Mouse (Mus musculus) cortical plate, adult 2 months (tissue): ENCODE data around the gene Ipo11. TPM values are rescaled to one million over a fixed set of nuclear protein-coding genes. Genes with fewer than 3 reads are reported as not detected.

Experiments used
- H3K27ac ChIP-seq: fragments of 200-500 bp; 2 replicates; pipeline ENCODE4 v1.5.1; 2012; ENCODE audit warnings: low read length, control low read depth, inconsistent platforms; ENCODE audit not compliant: insufficient read depth
- H3K4me1 ChIP-seq: fragments of 200-500 bp; 2 replicates; pipeline ENCODE4 v1.6.1; 2011; ENCODE audit warnings: low read length; ENCODE audit not compliant: control insufficient read depth, insufficient read depth
- H3K4me3 ChIP-seq: fragments of 200-500 bp; 2 replicates; pipeline ENCODE4 v1.5.1; 2011; ENCODE audit warnings: mild to moderate bottlenecking, low read length, control low read depth; ENCODE audit not compliant: insufficient read depth
- CTCF ChIP-seq: fragments of 200-500 bp; IDR thresholded peaks from 2 replicates; pipeline ENCODE4 v1.5.1; 2011; ENCODE audit warnings: mild to moderate bottlenecking, control low read depth, low read length; ENCODE audit not compliant: insufficient read depth; ENCODE audit errors: extremely low read depth
- POLR2A ChIP-seq: fragments of 200-500 bp; IDR thresholded peaks from 2 replicates; pipeline ENCODE4 v1.6.1; 2011; ENCODE audit warnings: mild to moderate bottlenecking, low read length, control low read depth; ENCODE audit not compliant: insufficient read depth; ENCODE audit errors: extremely low read depth
- polyA plus RNA-seq: library from polyadenylated mRNA; depleted of rRNA; stranded (reverse); fragments of >200 nt; gene quantifications from 2 replicates; pipeline ENCODE4 v1.2.3, GENCODE M21; 2012; rRNA removed

Ipo11 gene
- polyA plus RNA-seq, 1 experiment, result 45.6 TPM

DNA sequence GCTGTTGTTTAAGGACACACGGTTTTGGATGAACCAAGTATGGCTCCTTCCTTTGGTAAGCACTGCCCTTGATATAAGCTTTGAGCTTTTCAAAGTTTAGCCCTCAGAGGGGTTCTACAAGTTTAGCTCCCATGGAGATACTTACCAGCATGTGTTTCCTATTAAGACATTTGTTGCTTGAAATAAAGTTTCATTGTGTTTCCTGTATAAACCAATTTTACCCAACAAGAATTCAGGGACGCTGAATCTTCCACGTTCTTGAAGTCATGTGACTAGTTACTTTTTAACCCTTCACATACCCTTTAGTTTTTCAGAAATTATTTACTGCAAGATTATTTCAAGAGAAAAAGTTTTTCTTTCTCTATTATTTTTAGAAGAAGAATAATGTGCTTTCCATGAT lies 138.7 kb downstream of the Ipo11 start:
- TF ChIP-seq CTCF, result no peak
- TF ChIP-seq POLR2A, result no peak
- Histone ChIP-seq H3K4me1 (no peaks in the 10 kb centered on the region), H3K27ac (no peak overlapping the region)

DNA sequence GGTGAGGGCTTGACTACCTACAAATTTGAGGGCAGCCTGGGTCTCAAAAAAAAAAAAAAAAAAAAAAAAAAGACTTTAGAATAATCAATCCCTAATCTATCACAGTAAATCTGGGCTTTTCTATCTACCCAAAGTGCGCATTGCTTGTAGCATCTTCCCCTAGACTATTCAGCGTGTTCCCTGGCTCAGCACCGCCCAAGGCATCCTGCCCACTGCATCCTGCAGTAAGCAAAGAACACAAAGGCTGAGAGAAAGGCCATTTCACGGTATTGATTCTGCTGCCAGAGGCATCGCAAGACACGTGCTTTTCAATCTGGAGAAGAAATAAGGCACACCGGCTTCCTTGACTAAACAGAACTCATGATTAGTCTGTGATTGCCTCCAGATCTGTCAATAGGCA lies 147.9 kb downstream of the Ipo11 start:
- H3K27ac ChIP-seq, result no peak overlapping the region
- H3K4me1 ChIP-seq, result no peaks in the 10 kb centered on the region
- H3K4me3 ChIP-seq, result no peak overlapping the region
- TF ChIP-seq POLR2A (no peak), CTCF (no peak)

More for the DNA sequence above, 138.7 kb downstream of the Ipo11 start:
- H3K4me3 ChIP-seq, result no peak overlapping the region

DNA sequence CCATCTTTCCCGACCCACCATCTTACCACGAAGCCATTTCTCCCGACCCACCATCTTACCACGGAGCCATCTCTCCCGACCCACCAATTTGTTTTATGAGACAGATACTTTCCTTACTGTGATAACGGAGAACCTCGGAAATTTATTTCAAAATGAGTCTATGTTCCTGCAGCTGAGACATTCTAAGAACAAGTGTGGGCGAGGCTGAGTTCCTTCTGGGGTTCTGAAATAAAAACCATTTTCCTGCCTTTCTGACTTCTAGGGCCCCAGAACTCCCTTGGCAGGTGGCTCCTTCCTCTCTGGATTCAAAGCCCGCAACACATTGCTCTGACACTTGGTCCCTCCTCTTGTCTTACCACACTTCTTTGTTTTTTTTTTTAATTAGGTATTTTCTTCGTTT lies 168.0 kb downstream of the Ipo11 start:
- TF ChIP-seq POLR2A (no peak), CTCF (no peak)
- H3K4me1 ChIP-seq, result no peaks in the 10 kb centered on the region
- H3K4me3 ChIP-seq, result no peak overlapping the region
- no peak overlapping the region for H3K27ac ChIP-seq

DNA sequence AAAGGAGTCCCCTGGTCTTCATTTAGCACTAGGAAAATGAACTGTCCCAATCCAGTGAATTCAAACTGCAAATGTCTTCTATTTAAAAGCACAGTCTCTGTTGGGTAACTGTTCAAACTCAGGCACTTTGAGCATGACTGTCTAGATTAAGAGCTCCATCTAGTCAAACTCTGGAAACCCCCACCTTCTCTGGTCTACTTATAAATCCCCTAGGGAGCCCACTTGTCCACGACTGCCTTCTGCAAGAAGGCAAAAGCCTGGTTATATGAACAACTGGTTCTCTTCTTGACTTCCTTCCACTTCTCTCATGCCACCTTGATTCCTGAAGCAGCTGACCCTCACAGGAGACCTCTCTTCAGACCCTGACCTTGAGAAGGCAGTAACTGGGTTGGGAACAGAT lies 174.1 kb downstream of the Ipo11 start:
- no peaks in the 10 kb centered on the region for H3K4me1 ChIP-seq
- H3K27ac ChIP-seq, result no peak overlapping the region
- no peak for TF ChIP-seq POLR2A
- no peak for TF ChIP-seq CTCF
- H3K4me3 ChIP-seq, result no peak overlapping the region

DNA sequence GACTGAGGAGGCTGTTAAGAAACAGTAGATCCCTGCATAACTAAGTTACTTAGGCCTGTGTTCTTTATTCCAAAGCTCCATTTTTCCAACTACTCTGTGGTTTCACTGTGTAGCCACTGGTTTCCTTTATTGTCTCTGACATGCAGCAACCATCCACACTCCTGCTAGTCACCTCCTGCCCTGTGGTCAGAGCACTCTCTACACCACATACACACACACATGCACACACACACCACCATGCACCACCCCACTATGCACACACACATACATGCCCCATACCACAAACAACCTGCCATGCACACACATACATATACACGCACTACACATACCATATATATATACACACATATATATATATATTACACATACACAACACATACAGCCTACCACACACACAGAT lies 175.1 kb downstream of the Ipo11 start:
- Histone ChIP-seq H3K27ac (no peak overlapping the region), H3K4me1 (no peaks in the 10 kb centered on the region), H3K4me3 (no peak overlapping the region)
- TF ChIP-seq POLR2A (no peak), CTCF (no peak)

DNA sequence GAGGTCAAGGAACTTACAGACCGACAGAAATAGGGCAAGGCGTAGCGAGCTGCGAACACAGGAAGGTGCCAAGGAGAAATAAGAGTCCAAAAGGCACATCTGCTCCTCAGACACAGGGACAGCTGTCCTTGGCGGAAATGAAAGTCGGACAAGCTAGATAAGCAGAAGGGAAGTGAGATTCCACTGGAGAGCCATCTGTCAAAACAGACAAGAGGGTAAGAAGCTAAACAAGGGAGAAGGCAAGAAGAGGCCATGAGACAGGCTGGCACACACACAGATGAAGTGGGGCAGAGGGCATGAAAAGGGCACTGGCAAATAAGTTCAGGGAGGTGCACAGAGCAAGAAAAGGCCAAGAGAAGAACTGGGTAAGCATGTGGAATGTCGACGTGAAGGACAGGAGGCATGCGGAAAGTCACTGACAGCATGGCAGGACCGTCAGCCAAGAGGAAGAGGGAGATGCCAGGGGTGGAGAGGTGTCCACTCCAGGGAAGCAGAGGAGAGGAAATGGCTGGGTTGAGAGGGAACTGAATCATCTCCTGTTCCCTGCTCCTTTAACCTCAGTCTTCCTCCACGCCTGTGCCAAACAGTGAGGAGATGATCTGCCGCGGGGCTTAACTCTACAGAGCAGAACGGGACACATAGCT lies 176.4 kb downstream of the Ipo11 start:
- no peak for TF ChIP-seq CTCF
- TF ChIP-seq POLR2A, result no peak
- no peak overlapping the region for H3K27ac ChIP-seq
- no peak overlapping the region for H3K4me3 ChIP-seq
- H3K4me1 ChIP-seq, result no peaks in the 10 kb centered on the region

DNA sequence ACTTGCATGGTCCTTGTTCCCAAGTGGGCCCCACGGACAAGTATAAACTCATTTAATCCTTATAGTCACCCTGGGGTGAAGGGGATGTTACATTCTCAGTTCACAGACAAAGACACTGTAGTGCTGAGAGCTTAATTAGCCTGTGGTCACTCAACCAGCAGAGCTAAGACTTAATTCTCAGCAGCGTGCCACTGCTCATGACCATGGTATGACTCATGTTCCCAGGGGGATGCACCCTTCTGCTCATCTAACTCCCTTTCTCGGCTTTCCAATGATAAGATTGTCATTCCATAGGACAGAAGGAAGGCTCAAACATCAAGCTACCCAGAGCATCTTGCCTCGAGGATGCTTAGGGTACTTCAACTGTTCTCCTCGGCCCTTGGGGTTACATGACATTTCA lies 180.9 kb downstream of the Ipo11 start:
- TF ChIP-seq POLR2A (no peak), CTCF (no peak)
- Histone ChIP-seq H3K4me1 (no peaks in the 10 kb centered on the region), H3K4me3 (no peak overlapping the region), H3K27ac (no peak overlapping the region)

DNA sequence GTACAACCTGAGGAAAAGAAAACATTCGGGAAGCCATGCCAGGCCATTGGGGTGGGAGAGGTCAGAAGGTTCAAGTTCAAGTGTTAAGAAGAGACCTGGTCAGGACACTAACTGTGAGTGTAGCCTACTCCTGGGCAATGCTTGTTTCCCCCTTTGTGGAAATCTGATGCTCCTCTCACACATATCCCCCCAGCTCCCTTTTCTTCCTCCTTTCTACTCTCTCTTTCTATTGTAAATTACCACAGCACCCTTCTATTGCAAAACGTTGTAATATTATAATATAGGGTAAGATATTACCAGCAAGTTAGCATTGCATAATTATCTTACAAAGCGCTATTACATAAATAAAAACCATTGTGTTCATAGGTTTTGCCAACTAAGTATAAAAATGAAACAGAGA lies 182.5 kb downstream of the Ipo11 start:
- TF ChIP-seq CTCF (no peak), POLR2A (no peak)
- no peaks in the 10 kb centered on the region for H3K4me1 ChIP-seq
- no peak overlapping the region for H3K27ac ChIP-seq
- no peak overlapping the region for H3K4me3 ChIP-seq

DNA sequence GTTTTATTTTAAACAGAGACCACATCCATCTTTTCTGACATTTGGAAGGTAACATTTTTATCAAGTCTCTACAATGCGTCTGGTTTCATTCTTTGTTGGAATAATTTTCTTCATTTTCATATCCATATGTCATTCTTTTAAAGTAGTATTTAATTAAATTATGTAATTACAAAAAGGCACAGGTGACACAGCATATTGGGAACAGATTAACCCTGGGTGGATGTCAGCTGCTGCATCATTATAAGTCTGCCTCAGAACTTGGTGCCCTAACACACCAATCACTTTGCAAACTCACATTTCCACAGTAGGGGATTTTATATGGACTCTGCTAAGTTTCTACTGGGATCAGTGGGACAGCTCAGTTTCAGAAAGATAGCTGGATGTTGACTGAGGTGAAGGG lies 184.8 kb downstream of the Ipo11 start:
- Histone ChIP-seq H3K4me1 (no peaks in the 10 kb centered on the region), H3K4me3 (no peak overlapping the region), H3K27ac (no peak overlapping the region)
- TF ChIP-seq POLR2A, result no peak
- TF ChIP-seq CTCF, result no peak

DNA sequence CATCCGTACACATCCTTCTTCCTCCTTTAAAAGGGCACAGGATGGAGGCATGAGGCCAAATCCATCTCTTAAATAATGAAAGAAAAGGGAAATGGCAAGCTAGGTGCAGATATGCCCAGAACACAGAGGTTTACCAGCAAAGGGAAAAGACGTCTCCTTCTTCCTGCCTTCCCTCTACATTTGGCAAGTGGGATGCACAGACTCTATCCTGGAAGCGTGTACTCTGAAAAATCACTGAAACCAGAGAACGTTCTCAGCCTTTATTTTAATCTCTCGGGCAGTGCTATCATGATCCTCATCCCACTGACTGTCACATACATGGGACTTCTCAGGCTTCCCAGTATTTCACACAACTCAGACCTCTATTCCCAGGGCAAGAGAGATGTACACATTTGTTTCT lies 189.9 kb downstream of the Ipo11 start:
- no peak for TF ChIP-seq POLR2A
- no peak for TF ChIP-seq CTCF
- H3K4me3 ChIP-seq, result no peak overlapping the region
- H3K27ac ChIP-seq, result no peak overlapping the region
- H3K4me1 ChIP-seq, result no peaks in the 10 kb centered on the region

DNA sequence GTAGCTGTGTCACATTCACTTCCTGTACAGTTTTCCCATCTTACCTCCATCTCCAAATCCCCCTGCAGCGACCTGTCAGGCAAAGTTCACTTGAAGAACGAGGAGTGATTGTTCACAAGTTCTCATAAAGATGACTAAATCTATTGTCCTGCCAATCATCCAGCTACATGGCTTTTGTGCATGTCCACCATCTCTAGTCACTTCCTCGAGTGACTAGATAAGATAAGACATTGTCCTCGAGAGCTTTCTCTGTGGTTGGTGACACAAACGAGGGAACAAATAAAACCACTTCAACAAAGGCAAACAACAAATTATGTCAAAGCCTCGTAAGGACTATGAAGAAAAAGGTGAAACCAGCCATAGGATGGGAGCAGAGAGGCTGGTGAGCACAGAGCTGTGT lies 191.6 kb downstream of the Ipo11 start:
- Histone ChIP-seq H3K27ac (no peak overlapping the region), H3K4me3 (no peak overlapping the region), H3K4me1 (no peaks in the 10 kb centered on the region)
- TF ChIP-seq POLR2A (no peak), CTCF (no peak)

Other genes with a start within 250 kb of the Ipo11 start
- 23.1 and 26.8 TPM in 2 replicates for gene Dimt1, start 10.2 kb upstream of the Ipo11 start, polyA plus RNA-seq
- gene Kif2a, start 85.2 kb upstream of the Ipo11 start, polyA plus RNA-seq, result 31.7 and 31.8 TPM in 2 replicates